Mouse (Mus musculus) ES-E14 (cell line): ENCODE measurements around the gene Kcnd2. TPM values are rescaled to one million over a fixed set of nuclear protein-coding genes. Genes with fewer than 3 reads are reported as not detected.

Source experiments
- DNase-seq: peaks from one replicate; pipeline ENCODE4 v3.0.0-alpha.2; 2013; ENCODE audit warnings: low read depth, low spot score
- H3K27ac ChIP-seq: 2 replicates; pipeline ENCODE4 v1.5.1; 2012; ENCODE audit warnings: low read depth, mild to moderate bottlenecking, low read length, moderate library complexity, mixed read lengths; ENCODE audit not compliant: poor library complexity, insufficient read depth, severe bottlenecking
- H3K36me3 ChIP-seq: 2 replicates; pipeline ENCODE4 v1.6.1; 2012; ENCODE audit warnings: mild to moderate bottlenecking, low read length, moderate library complexity, mixed read lengths; ENCODE audit not compliant: control insufficient read depth, poor library complexity, insufficient read depth, severe bottlenecking
- H3K4me1 ChIP-seq, 2 experiments: fragments of 150-350 bp in 1 of 2; sonication (generic) in 1 of 2; 2 replicates each; pipeline ENCODE4 v1.6.1; 2012; ENCODE audit warnings: low read length in 2 of 2, mild to moderate bottlenecking in 1 of 2, mixed read lengths in 1 of 2; ENCODE audit not compliant: control insufficient read depth in 2 of 2, insufficient read depth in 2 of 2, poor library complexity in 1 of 2
- H3K4me3 ChIP-seq, 2 experiments: fragments of 150-350 bp in 1 of 2; sonication (generic) in 1 of 2; 2 replicates each; pipeline ENCODE4 v1.5.1; 2012; ENCODE audit warnings: low read length in 2 of 2, low read depth in 1 of 2, mild to moderate bottlenecking in 1 of 2, mixed read lengths in 1 of 2; ENCODE audit not compliant: insufficient read depth in 1 of 2, poor library complexity in 1 of 2, severe bottlenecking in 1 of 2
- H3K9ac ChIP-seq: 2 replicates; pipeline ENCODE4 v1.6.1; 2012; ENCODE audit warnings: low read depth, mild to moderate bottlenecking, low read length, mixed read lengths; ENCODE audit not compliant: poor library complexity, insufficient read depth, severe bottlenecking
- H3K9me3 ChIP-seq: fragments of 150-350 bp; sonication (generic); 2 replicates; pipeline ENCODE4 v1.6.1; 2012; ENCODE audit warnings: low read depth, mild to moderate bottlenecking, low read length; ENCODE audit not compliant: control insufficient read depth, insufficient read depth
- CHD2 ChIP-seq: IDR thresholded peaks from 2 replicates; pipeline ENCODE4 v1.6.1; 2014; ENCODE audit warnings: mild to moderate bottlenecking, low read depth, low read length, inconsistent platforms
- HCFC1 ChIP-seq: IDR thresholded peaks from 2 replicates; pipeline ENCODE4 v1.6.1; 2012; ENCODE audit warnings: low read length, inconsistent platforms, borderline replicate concordance; ENCODE audit not compliant: insufficient read depth
- MAFK ChIP-seq: IDR thresholded peaks from 2 replicates; pipeline ENCODE4 v1.6.1; 2014; ENCODE audit warnings: mild to moderate bottlenecking, low read depth, low read length, inconsistent platforms; ENCODE audit not compliant: insufficient read depth
- ZC3H11A ChIP-seq: IDR thresholded peaks from 2 replicates; pipeline ENCODE4 v1.6.1; 2012; ENCODE audit warnings: low read depth, mild to moderate bottlenecking, inconsistent platforms, low read length, borderline replicate concordance
- ZNF384 ChIP-seq: IDR thresholded peaks from 2 replicates; pipeline ENCODE4 v1.6.1; 2012; ENCODE audit warnings: low read depth, low read length, inconsistent platforms
- in situ Hi-C, 2 experiments: fragments of 600-800 bp; cut with MboI; formaldehyde crosslinking; loops; one replicate each; pipeline ENCODE4 v1.15.1; 2025; ENCODE audit warnings: low sequenced_read_pairs in 2 of 2, inconsistent platforms in 1 of 2; ENCODE audit not compliant: unreplicated experiment in 2 of 2
- total RNA-seq: library from RNA; depleted of rRNA; stranded (reverse); fragments of 300-350 nt; gene quantifications from 2 replicates; pipeline ENCODE4 v1.2.3, GENCODE M21; 2012; rRNA removed

The Kcnd2 gene
- total RNA-seq: 0.36 and 0.42 TPM in 2 replicates

- no peak for TF ChIP-seq CHD2
- TF ChIP-seq MAFK: no peak
- TF ChIP-seq ZC3H11A: no peak
Measured at GRCm38 (mm10) chr6:21215491-21216191, at the start of gene Kcnd2. TSS of gene Kcnd2 (plus strand) at chr6:21215503.

GRCm38 (mm10) chr6:21166611-21167010 lies 48.7 kb upstream of the Kcnd2 start:
- H3K9me3 ChIP-seq: no peaks in the 10 kb centered on the region
- in situ Hi-C loops: no loop called here
- H3K4me3 ChIP-seq: no peak overlapping the region
- no peak overlapping the region for H3K9ac ChIP-seq
- H3K36me3 ChIP-seq: no peaks in the 10 kb centered on the region
- no peak for DNase-seq
- no peak for TF ChIP-seq ZNF384
- no peak for TF ChIP-seq MAFK
- TF ChIP-seq CHD2: no peak
- TF ChIP-seq ZC3H11A: no peak
- TF ChIP-seq HCFC1: no peak
- no peak overlapping the region for H3K27ac ChIP-seq
- no peaks in the 10 kb centered on the region for H3K4me1 ChIP-seq

More at GRCm38 (mm10) chr6:21215491-21216191, at the start of gene Kcnd2:
- Histone ChIP-seq H3K27ac (no peak within 1 kb of the TSS), H3K4me3 (peak within 1 kb of the TSS; percentile 75 to 82), H3K9me3 (no peaks in the 10 kb centered on the region), H3K4me1 (no peaks in the 10 kb centered on the region), H3K36me3 (no peaks in the 10 kb centered on the region), H3K9ac (peak within 1 kb of the TSS; percentile 56)
- in situ Hi-C loops: no loop called here
- no peak for DNase-seq

GRCm38 (mm10) chr6:21195341-21195740 lies 20.0 kb upstream of the Kcnd2 start:
- no peak overlapping the region for H3K4me3 ChIP-seq
- H3K27ac ChIP-seq: no peak overlapping the region
- DNase-seq: no peak
- TF ChIP-seq ZC3H11A (no peak), MAFK (no peak), CHD2 (no peak), ZNF384 (no peak), HCFC1 (no peak)
- H3K9me3 ChIP-seq: no peaks in the 10 kb centered on the region
- H3K9ac ChIP-seq: no peak overlapping the region
- no peaks in the 10 kb centered on the region for H3K36me3 ChIP-seq
- in situ Hi-C loops: no loop called here
- H3K4me1 ChIP-seq: no peaks in the 10 kb centered on the region

GRCm38 (mm10) chr6:21213865-21214672 lies 1.2 kb upstream of the Kcnd2 start:
- Histone ChIP-seq H3K27ac (no peak overlapping the region), H3K9ac (no peak overlapping the region), H3K4me1 (no peaks in the 10 kb centered on the region), H3K36me3 (no peaks in the 10 kb centered on the region), H3K9me3 (no peaks in the 10 kb centered on the region), H3K4me3 (peak overlapping the region; percentile 63 to 75)
- TF ChIP-seq HCFC1 (no peak), MAFK (no peak), ZNF384 (no peak), ZC3H11A (peak; percentile 50; the same call in 1 of the 2 replicates)
- in situ Hi-C loops: no loop called here
- peak; percentile 81 for DNase-seq
